ENCODE assay signal across 8 mouse cellular contexts in the genomic region with DNA sequence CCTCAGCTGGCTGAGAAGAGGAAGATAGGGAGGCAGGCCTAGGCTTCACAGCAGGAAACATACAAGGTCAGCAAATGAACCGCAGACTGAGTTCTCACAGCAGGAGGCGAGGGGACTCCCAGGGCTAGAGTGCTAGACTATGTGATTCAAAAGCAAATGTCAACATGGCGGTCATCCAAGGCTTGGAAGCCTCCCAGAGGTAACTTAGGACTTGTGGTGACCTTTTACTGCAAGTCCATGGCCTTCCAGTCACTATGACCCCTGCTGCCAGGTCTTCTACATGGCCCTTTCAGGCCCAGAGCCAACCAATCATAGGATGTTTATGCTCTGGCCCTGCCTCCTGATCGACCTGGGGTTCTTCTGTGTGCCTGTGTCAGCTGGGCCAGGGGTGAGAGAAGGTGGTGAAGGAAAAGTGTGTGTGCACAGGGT.
DNase-seq lines count a peak whose midpoint lies in the region; ATAC-seq lines count a peak whose summit lies in the region.

No protein-coding gene starts in this region.

- no peaks in the 10 kb centered on the region for H3K4me1 ChIP-seq in liver, embryonic 16.5 days (ENCODE audit: control insufficient read depth, low read depth, low read length)

- peak; percentile 93 for ATAC-seq in liver, embryonic 16.5 days (ENCODE audit: low read depth)

- DNase-seq in left cerebral cortex, postnatal 4 days = peak; percentile 16
- DNase-seq in left cerebral cortex, adult 11 months (ENCODE audit: low spot score) = no peak
- DNase-seq in adrenal gland, postnatal 36 days = peak; percentile 55 to 70
- DNase-seq in heart, postnatal 14 days = peak; percentile 22 to 56
- DNase-seq in c-Kit-positive CD71-positive TER-119-positive erythroid progenitor cells, embryonic 14.5 days (ENCODE audit: low spot score) = no peak
- DNase-seq in thymus, adult 18-20 months = no peak
- no peak for DNase-seq in left cerebral cortex, adult 8-10 months (ENCODE audit: low spot score in 2 of 2)

- no peaks in the 10 kb centered on the region for H3K27me3 ChIP-seq in liver, embryonic 16.5 days (ENCODE audit: control insufficient read depth, insufficient read depth, low read depth, low read length)

- 38% methylated on average over 4 of the region's 4 CpGs for WGBS in liver, embryonic 16.5 days (ENCODE audit: insufficient replicate concordance)

- no peaks in the 10 kb centered on the region for H3K9me3 ChIP-seq in liver, embryonic 16.5 days (replicated peaks; ENCODE audit: control insufficient read depth, low read length)

- H3K4me2 ChIP-seq in liver, embryonic 16.5 days (ENCODE audit: low read depth, low read length) = no peak overlapping the region

- H3K4me3 ChIP-seq in liver, embryonic 16.5 days (ENCODE audit: low read depth, low read length) = no peak overlapping the region

- intact Hi-C loops in left cerebral cortex, postnatal 4 days (cut with DNase I) = no loop called here
- intact Hi-C loops in heart, postnatal 14 days (cut with DNase I) = no loop called here

- no peak overlapping the region for H3K27ac ChIP-seq in liver, embryonic 16.5 days (ENCODE audit: low read length)

- H3K9ac ChIP-seq in liver, embryonic 16.5 days (ENCODE audit: low read depth, low read length) = no peak overlapping the region

- no peaks in the 10 kb centered on the region for H3K36me3 ChIP-seq in liver, embryonic 16.5 days (ENCODE audit: control insufficient read depth, insufficient read depth)

Comparison
In these comparisons a context has a peak if more than half of its experiments do, and no peak if none do; other contexts are left out.
1. DNase-seq: peak in left cerebral cortex, postnatal 4 days (single experiment), adrenal gland, postnatal 36 days (2 of 2) and heart, postnatal 14 days (2 of 2); none in left cerebral cortex, adult 11 months (single experiment), c-Kit-positive CD71-positive TER-119-positive erythroid progenitor cells, embryonic 14.5 days (single experiment), thymus, adult 18-20 months (0 of 2) and left cerebral cortex, adult 8-10 months (0 of 2).